Mouse (Mus musculus) adrenal gland, postnatal 36 days (tissue): ENCODE results near the gene Utp4. TPM values are rescaled to one million over a fixed set of nuclear protein-coding genes. Genes with fewer than 3 reads are reported as not detected.
A peak's percentile ranks its signal among the peaks of the same experiment; 100 is the strongest.
"Not testable (repeated sequence)": the region's sequence is repeated elsewhere in the genome, so short reads cannot be mapped to it uniquely, and the experiment has no call there.

Source experiments
- DNase-seq, 2 experiments: peaks; one replicate each; pipeline ENCODE4 v3.0.0; 2021; ENCODE audit warnings: mixed read lengths in 1 of 2
- long read RNA-seq, 2 experiments: library from polyadenylated mRNA; stranded (forward); transcript quantifications; one replicate each; pipeline ENCODE4 v2.0.0; 2021; ENCODE audit warnings: borderline sequencing depth in 2 of 2
- total RNA-seq, 2 experiments: library from RNA; stranded (reverse); gene quantifications; 2 replicates each; pipeline ENCODE4 v1.2.3; 2021

Gene Utp4
- total RNA-seq, result 10 to 100 TPM; 48.7 to 50.6 TPM
- long read RNA-seq, experiment 1, transcript Utp4-201 (17 exons, 2,232 nt), result major isoform, 50 of 68 reads
- long read RNA-seq, experiment 1, partial matches to known transcripts, result 7 of 68 reads
- long read RNA-seq, experiment 1, other reads (novel, unspliced or antisense), result 11 of 68 reads
- long read RNA-seq, experiment 2, transcript Utp4-201 (17 exons, 2,232 nt), result major isoform, 11 of 14 reads
- long read RNA-seq, experiment 2, partial matches to known transcripts, result 3 of 14 reads
- long read RNA-seq, experiment 2, other reads (novel, unspliced or antisense), result 0 of 14 reads

DNA sequence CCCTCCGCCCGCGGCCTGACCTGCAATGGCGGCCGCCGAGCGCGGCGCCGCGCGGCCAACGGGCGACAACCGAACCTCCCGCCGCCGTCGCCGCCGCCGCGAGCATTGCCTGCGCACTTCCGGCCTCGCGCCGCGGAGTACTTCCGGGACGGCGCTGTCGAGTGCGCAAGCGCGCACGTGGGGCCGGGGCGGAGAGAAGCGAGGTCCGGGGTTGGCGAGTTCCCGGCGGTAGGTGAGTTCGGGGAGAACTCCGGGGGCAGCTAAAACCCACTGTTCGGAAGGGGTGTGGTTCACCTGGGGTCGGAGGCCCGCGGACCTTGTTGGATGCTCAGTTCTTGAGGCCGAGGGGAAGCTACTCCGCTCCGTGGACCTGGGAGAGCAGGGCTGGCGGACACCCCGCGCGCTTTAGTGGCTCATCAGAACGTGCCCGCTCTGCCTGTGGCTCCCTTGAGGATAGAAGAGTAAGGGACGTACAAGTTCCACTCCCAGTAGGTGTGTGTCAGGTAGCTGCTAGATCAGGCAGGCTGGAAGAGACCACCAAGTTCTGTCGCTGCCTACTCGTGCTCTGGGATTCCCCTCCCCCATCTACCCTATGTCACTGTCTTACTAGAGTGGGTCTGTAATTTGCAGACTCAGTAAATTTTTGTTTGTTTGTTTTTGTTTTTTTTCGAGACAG, at the start of gene Utp4:
Gene Utp4, plus strand, starts transcription at position 156 of the 676 bp plus-strand sequence.
- peak; percentile 93 to 94 for DNase-seq

GRCm38 (mm10) chr8:106850034-106850433, 43.4 kb upstream of the Utp4 start:
- no peak for DNase-seq

DNA sequence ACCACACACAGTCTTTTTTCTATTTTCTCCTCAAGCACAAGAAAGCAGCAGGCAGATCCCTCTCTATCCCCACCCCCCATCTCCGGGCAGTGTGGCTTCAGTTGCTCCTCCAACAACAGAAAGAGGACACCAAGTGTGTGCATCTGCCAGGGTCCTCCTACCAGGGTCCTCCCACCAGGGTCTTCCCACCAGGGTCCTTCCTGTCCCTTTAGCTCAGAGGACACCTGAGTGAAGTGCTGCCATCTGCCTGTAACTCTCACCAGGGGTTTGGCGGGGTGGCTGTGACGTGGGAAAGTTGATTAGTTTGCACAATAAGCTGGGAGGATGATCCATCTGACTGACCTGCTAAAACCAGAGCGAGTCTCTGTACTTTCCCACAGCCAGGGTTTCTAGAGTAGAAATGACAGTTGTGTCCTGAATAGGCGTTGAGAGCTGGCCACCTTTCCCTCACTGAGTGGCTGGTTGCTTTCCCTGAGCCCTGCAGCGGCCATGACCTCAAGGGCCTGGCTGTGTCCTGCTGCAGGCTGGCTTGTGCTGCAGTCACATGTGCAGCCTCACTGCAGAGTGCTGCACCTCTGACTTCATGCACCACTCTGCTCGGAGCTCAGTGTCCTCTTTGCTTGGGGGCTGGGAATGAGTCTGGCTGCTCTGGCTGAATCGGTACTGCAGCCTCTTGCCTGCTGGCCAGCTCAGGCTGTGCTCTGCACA, 38.7 kb upstream of the Utp4 start:
- DNase-seq, result peak; percentile 40 to 44

DNA sequence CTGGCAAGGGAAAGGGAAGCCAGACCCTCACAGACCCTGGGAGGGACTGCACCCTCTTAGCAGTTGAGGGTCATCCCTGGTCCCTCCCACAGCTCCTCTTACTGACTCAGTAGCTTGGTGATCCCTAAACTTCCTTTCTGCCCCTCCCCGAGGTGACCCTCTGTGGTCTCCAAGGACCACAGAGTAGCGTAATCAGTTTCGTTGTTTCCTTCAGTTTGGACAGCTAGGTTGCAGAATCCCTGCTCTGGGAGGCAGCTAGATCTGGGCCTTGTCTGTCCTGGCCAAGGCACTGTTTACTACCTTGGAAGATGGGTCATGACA, 38.2 kb upstream of the Utp4 start:
- peak; percentile 18 to 50 for DNase-seq

GRCm38 (mm10) chr8:106862845-106863244, 30.6 kb upstream of the Utp4 start:
- DNase-seq, result no peak

GRCm38 (mm10) chr8:106865354-106865753, 28.1 kb upstream of the Utp4 start:
- no peak for DNase-seq

- peak in 1 of 2 experiments; percentile 13 for DNase-seq
Observed at GRCm38 (mm10) chr8:106870051-106870450, 23.4 kb upstream of the Utp4 start, which contains the start of gene Has3. Gene Has3 (plus strand): TSS chr8:106870242.

DNA sequence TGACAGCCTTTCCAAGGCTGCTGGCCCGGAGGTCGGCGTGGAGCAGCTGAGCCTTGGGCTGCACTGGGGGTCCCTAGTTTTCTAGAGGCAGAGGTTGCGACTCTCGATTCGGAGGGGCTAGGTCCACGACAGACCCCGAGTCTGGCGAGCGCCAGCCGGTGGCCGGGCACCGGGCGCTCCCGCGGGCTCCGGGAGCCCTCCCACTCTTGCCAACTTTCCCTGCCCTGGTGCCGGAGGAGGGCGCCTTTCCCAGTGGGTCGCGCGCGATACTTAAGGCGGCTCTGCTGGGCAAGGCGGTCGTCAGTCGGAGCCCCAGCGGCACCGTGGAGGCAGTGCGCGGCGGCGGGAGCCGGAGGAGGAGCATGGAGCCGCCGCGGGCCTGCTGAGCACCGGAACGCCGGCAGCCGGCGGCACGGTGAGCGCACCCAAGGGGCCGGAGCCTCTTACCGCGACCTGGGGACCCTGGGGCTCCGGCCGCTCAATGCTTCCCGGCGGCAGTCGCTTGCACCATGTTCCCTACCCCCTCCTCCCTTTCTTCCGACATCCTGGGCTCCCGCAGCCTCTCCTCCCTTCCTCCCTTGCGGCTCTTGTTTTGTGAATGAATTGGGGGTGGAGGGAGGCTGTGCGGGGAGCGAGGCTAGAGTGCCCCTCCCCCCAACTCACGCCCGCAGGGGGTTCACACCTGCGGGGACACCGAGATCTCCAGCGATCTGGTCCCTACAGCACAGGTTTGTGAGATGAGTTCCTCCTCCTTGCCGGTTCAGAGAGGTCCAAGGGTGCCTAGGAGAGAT, 22.7 kb upstream of the Utp4 start:
- DNase-seq, result peak; percentile 79 to 81

DNA sequence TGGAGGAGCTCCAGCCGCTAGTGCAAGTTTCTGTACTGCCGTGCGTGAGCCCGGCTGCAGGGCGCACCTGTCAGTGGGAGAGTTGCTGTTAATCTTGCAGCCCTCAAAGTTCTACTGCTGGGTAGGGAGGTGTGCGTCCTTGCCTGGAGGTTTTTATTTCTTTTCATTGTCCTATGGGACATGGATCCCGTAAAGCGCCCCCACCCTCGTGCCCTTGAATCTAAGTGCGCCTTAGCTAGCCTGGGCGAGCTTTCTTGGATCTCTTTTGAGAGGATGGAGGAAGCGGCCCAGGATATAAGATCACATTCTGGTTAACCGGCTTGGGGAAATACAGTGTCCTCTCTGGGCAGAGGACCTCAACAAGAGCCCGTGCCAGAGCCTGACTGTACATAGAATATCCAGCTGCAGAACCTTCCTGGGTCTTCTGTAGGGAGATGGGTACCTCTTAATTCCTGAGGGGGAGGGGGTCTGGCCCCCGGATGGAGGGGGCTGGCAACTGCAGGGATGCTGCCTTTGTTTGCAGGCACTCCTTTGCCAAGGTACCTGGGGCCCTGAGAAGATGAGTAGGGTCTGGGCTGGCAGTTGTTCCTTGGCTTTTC, 22.0 kb upstream of the Utp4 start:
- peak; percentile 23 to 38 for DNase-seq

GRCm38 (mm10) chr8:106871931-106872371, 21.5 kb upstream of the Utp4 start:
- peak; percentile 74 to 81 for DNase-seq

- no peak for DNase-seq
Observed at GRCm38 (mm10) chr8:106872454-106873034, 20.9 kb upstream of the Utp4 start.

DNA sequence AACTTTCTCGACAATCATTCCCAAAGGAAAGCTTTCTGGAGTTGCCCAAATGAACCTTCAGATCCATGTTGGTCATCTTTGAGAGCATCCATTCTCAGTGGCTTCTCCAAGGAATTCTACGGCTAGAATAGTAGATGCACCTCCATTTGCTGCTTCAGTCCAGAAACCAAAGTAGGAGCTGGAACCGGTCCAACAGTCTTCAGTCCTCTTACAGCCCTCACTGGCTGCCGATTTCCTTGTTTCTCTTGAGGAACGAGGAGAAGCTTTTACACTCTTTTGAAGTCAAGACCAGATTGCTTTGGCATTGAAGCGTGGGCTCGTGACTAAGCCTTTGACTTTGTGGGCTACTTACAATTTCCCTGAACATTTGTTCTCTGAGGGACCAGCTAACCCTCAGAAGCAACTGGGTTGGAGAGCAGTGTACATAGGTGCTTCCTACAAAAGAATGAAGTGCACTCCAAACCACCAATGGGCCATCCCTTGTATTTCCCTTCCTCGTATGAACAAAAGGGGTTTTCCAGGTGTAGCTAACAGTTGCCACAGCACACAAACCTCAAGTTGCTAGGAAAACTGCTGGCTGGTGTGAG, 13.2 kb upstream of the Utp4 start:
- DNase-seq, result no peak

- DNase-seq, result not testable (repeated sequence)
Observed at GRCm38 (mm10) chr8:106884094-106884493, 9.3 kb upstream of the Utp4 start.

GRCm38 (mm10) chr8:106884826-106885400, 8.5 kb upstream of the Utp4 start:
- peak in 1 of 2 experiments; percentile 25 for DNase-seq

DNA sequence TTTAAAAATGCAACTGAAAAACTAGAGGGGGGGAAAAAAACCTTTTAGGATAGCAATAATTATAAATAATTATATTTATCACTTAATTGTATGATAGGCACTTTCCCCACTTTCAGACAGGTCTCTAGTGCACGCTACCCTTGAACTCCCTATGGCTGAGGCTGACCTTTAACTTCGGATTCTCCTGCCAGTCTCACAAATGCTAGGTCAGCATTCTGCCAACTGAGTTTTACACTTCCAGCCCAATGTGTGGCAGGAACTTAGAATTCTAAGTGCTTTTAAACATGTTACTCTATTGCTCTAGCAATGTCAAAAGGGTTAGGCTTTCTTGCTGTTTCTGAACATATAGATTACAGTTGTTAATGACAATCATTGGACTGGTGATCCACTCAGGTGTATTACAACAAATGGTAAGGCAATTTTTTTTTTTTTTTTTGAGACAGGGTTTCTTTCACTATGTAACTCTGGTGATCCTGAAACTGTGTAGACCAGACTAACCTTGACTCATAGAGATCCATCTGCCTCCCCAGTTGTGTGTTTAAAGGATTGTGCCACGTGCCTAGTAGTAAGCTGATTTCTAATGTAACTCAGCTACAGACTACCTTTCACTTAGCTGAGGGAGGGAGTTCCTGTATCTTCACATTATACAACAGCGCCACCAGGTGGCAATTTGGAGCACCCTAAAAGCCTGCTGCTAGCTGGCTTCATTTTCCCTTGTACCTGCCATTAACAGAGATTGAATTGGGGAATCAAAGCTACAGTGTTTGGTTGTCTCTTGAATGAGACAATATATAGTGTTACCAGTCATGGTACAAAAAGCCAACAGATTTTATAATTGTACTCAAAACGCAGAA, 5.9 kb upstream of the Utp4 start:
- peak; percentile 81 to 86 for DNase-seq

- DNase-seq, result no peak
Observed at GRCm38 (mm10) chr8:106888803-106889202, 4.6 kb upstream of the Utp4 start.

- DNase-seq, result peak; percentile 33 to 46
Observed at GRCm38 (mm10) chr8:106892210-106892805, 1.1 kb upstream of the Utp4 start.

GRCm38 (mm10) chr8:106892806-106893451, 507 bp upstream of the Utp4 start:
- peak; percentile 69 to 78 for DNase-seq

- DNase-seq, result peak in 1 of 2 experiments; percentile 32
Observed at GRCm38 (mm10) chr8:106899473-106899872, 6.0 kb downstream of the Utp4 start.
